In genomic region chr7:143919031-143919679, GRCm38 (mm10) we compare ENCODE assay signal across 31 mouse cellular contexts. TPM values are rescaled to one million over a fixed set of nuclear protein-coding genes. Genes with fewer than 3 reads are reported as not detected.
DNase-seq lines count a peak whose midpoint lies in the region; ATAC-seq and TF ChIP-seq lines count a peak whose summit lies in the region.
"Had no signal": no experiment of that assay in that cellular context is flagged by ENCODE, and none has a peak within 500 bp of the region (broad histone marks: within the 10 kb centered on the region; RNA-seq: fewer than 3 reads in every experiment).

No protein-coding gene starts in this region.

- WGBS in intestine, postnatal 0 days, result 35% methylated on average over 3 of the region's 3 CpGs
- WGBS in lung, postnatal 0 days, result 49% methylated on average over 3 of the region's 3 CpGs
- 23% methylated on average over 3 of the region's 3 CpGs for WGBS in small intestine, adult 2 months

- H3K9ac ChIP-seq in ES-E14 (ENCODE audit: insufficient read depth, low read depth, low read length, poor library complexity, severe bottlenecking), result no peak overlapping the region
- no peak overlapping the region for H3K9ac ChIP-seq in intestine, postnatal 0 days (ENCODE audit: low read depth, low read length)
- no peak overlapping the region for H3K9ac ChIP-seq in lung, postnatal 0 days (replicated peaks; ENCODE audit: low read depth)
- H3K9ac ChIP-seq: forebrain, embryonic 13.5 days; hindbrain, embryonic 15.5 days; limb, embryonic 13.5 days; liver, embryonic 13.5 days had no signal

- H3K4me1 ChIP-seq in ES-E14 (ENCODE audit: control insufficient read depth in 2 of 2, insufficient read depth in 2 of 2, low read length in 2 of 2, poor library complexity in 1 of 2), result no peaks in the 10 kb centered on the region
- H3K4me1 ChIP-seq in intestine, postnatal 0 days (replicated peaks; ENCODE audit: control insufficient read depth, insufficient read depth, low read length), result 0 out of 2 replicates have a peak, but pooled peaks cover 5% of the 10 kb centered on the region
- H3K4me1 ChIP-seq in lung, postnatal 0 days (ENCODE audit: insufficient read depth, low read depth, low read length), result no peaks in the 10 kb centered on the region; the same call in 1 of the 2 replicates
- H3K4me1 ChIP-seq in small intestine, adult 2 months (ENCODE audit: control insufficient read depth, insufficient read depth, insufficient read length, low read length), result peaks cover 13% of the 10 kb centered on the region; the same call in 1 of the 2 replicates
- H3K4me1 ChIP-seq: forebrain, embryonic 13.5 days; heart, embryonic 10.5 days; hindbrain, embryonic 15.5 days; limb, embryonic 13.5 days; liver, embryonic 13.5 days had no signal

- no peak for TF ChIP-seq POLR2A in small intestine, adult 2 months (IDR thresholded peaks at IDR 0.05; ENCODE audit: low read depth, low read length)

- no peak for TF ChIP-seq CTCF in intestine, postnatal 0 days (IDR thresholded peaks at IDR 0.05; ENCODE audit: low read depth)
- TF ChIP-seq CTCF in lung, postnatal 0 days (IDR thresholded peaks at IDR 0.05), result no peak
- no peak for TF ChIP-seq CTCF in small intestine, adult 2 months (IDR thresholded peaks at IDR 0.05; ENCODE audit: extremely low read depth, insufficient read length, insufficient replicate concordance, low read depth, low read length)

- H3K36me3 ChIP-seq in ES-E14 (ENCODE audit: control insufficient read depth, insufficient read depth, low read length, poor library complexity, severe bottlenecking), result no peaks in the 10 kb centered on the region
- H3K36me3 ChIP-seq in intestine, postnatal 0 days (ENCODE audit: control insufficient read depth, insufficient read depth), result no peaks in the 10 kb centered on the region
- no peaks in the 10 kb centered on the region for H3K36me3 ChIP-seq in lung, postnatal 0 days (ENCODE audit: insufficient read depth, low read length)
- H3K36me3 ChIP-seq in small intestine, adult 2 months (ENCODE audit: control insufficient read depth, insufficient read depth, low read length), result no peaks in the 10 kb centered on the region
- H3K36me3 ChIP-seq: heart, embryonic 10.5 days; hindbrain, embryonic 15.5 days; limb, embryonic 13.5 days; liver, embryonic 13.5 days had no signal

- peak; percentile 33; the same call in 1 of the 2 replicates for TF ChIP-seq EP300 in lung, postnatal 0 days (IDR thresholded peaks at IDR 0.05)

- in situ Hi-C loops in ES-E14 (cut with MboI; ENCODE audit: low sequenced_read_pairs in 2 of 2, unreplicated experiment in 2 of 2), result no loop called here

- H3K4me3 ChIP-seq in ES-E14 (ENCODE audit: insufficient read depth in 1 of 2, low read depth in 1 of 2, low read length in 2 of 2, poor library complexity in 1 of 2, severe bottlenecking in 1 of 2), result no peak overlapping the region
- no peak overlapping the region for H3K4me3 ChIP-seq in intestine, postnatal 0 days (ENCODE audit: low read depth, low read length)
- no peak overlapping the region for H3K4me3 ChIP-seq in lung, postnatal 0 days (ENCODE audit: low read depth, low read length)
- no peak overlapping the region for H3K4me3 ChIP-seq in small intestine, adult 2 months (ENCODE audit: low read depth, low read length)
- H3K4me3 ChIP-seq: forebrain, embryonic 13.5 days; gastrocnemius, adult 2 months; heart, embryonic 10.5 days; hindbrain, embryonic 15.5 days; layer of hippocampus, adult 2 months; limb, embryonic 13.5 days; liver, embryonic 13.5 days had no signal

- no peaks in the 10 kb centered on the region for H3K27me3 ChIP-seq in intestine, postnatal 0 days (replicated peaks; ENCODE audit: control insufficient read depth, insufficient read depth, low read length)
- H3K27me3 ChIP-seq in lung, postnatal 0 days (replicated peaks; ENCODE audit: insufficient read depth, low read length), result no peaks in the 10 kb centered on the region
- no peaks in the 10 kb centered on the region for H3K27me3 ChIP-seq in small intestine, adult 2 months (ENCODE audit: control insufficient read depth, insufficient read depth, low read length)
- H3K27me3 ChIP-seq: forebrain, embryonic 13.5 days; hindbrain, embryonic 15.5 days; limb, embryonic 13.5 days; liver, embryonic 13.5 days had no signal

- peak; percentile 13 for DNase-seq in ES-E14 (ENCODE audit: low read depth, low spot score)
- peak; percentile 88 for DNase-seq in lung, postnatal 0 days (ENCODE audit: low spot score)
- no peak for DNase-seq in gastrocnemius, postnatal 14 days
- DNase-seq in heart, postnatal 36 days, result no peak
- no peak for DNase-seq in adrenal gland, postnatal 25 days
- no peak for DNase-seq in frontal cortex, postnatal 14 days (ENCODE audit: low spot score in 2 of 2)
- DNase-seq: adrenal gland, postnatal 36 days; cerebellum, adult 9-10 months; gastrocnemius, adult 2 months; kidney, adult 2 months; kidney, postnatal 25 days; liver, embryonic 13.5 days; right cerebral cortex, postnatal 25 days; thymus, adult 18-20 months; thymus, postnatal 36 days had no signal

- no peak overlapping the region for H3K27ac ChIP-seq in ES-E14 (ENCODE audit: insufficient read depth, low read depth, low read length, poor library complexity, severe bottlenecking)
- H3K27ac ChIP-seq in intestine, postnatal 0 days (ENCODE audit: low read depth, low read length), result no peak overlapping the region
- H3K27ac ChIP-seq in lung, postnatal 0 days (ENCODE audit: low read length), result 0 out of 2 replicates have a peak overlapping the region, but pooled peaks have one; percentile 43
- peak overlapping the region; percentile 92 for H3K27ac ChIP-seq in small intestine, adult 2 months (ENCODE audit: insufficient read depth, low read depth, low read length)
- H3K27ac ChIP-seq: forebrain, embryonic 13.5 days; gastrocnemius, adult 2 months; heart, embryonic 10.5 days; hindbrain, embryonic 15.5 days; layer of hippocampus, adult 2 months; limb, embryonic 13.5 days; liver, embryonic 13.5 days had no signal

- H3K4me2 ChIP-seq in intestine, postnatal 0 days (replicated peaks; ENCODE audit: low read depth), result no peak overlapping the region
- H3K4me2 ChIP-seq in lung, postnatal 0 days (replicated peaks; ENCODE audit: low read depth, low read length), result no peak overlapping the region
- H3K4me2 ChIP-seq: forebrain, embryonic 13.5 days; hindbrain, embryonic 15.5 days; limb, embryonic 13.5 days; liver, embryonic 13.5 days; midbrain, embryonic 11.5 days had no signal

- peak; percentile 82 for ATAC-seq in intestine, postnatal 0 days
- ATAC-seq in lung, postnatal 0 days, result peak; percentile 94
- ATAC-seq: forebrain, embryonic 13.5 days had no signal

- intact Hi-C loops in gastrocnemius, postnatal 14 days (cut with DNase I; ENCODE audit: low total_unique reads), result no loop called here
- intact Hi-C loops in heart, postnatal 36 days (cut with DNase I), result no loop called here

- H3K9me3 ChIP-seq in ES-E14 (ENCODE audit: control insufficient read depth, insufficient read depth, low read depth, low read length), result no peaks in the 10 kb centered on the region
- H3K9me3 ChIP-seq in intestine, postnatal 0 days (ENCODE audit: control insufficient read depth), result no peaks in the 10 kb centered on the region
- H3K9me3 ChIP-seq in lung, postnatal 0 days (ENCODE audit: low read length), result no peaks in the 10 kb centered on the region
- H3K9me3 ChIP-seq: heart, embryonic 10.5 days; hindbrain, embryonic 15.5 days; liver, embryonic 13.5 days had no signal

TF ChIP-seq in ES-E14, 5 proteins besides CTCF, POLR2A, EP300 and RAD21:
- TF ChIP-seq MAFK (IDR thresholded peaks at IDR 0.05; ENCODE audit: insufficient read depth, low read depth, low read length), result no peak
- no peak for TF ChIP-seq ZNF384 (IDR thresholded peaks at IDR 0.05; ENCODE audit: low read depth, low read length)
- no peak for TF ChIP-seq HCFC1 (IDR thresholded peaks at IDR 0.05; ENCODE audit: borderline replicate concordance, insufficient read depth, low read length)
- TF ChIP-seq ZC3H11A (IDR thresholded peaks at IDR 0.05; ENCODE audit: borderline replicate concordance, low read depth, low read length), result no peak
- TF ChIP-seq CHD2 (IDR thresholded peaks at IDR 0.05; ENCODE audit: low read depth, low read length), result no peak

RNA-seq across cellular contexts. Expression of gene Gm498, which starts 52.5 kb away (rescaled TPM):
- total RNA-seq in ES-E14 (2012; rRNA removed), result not detected in 2 replicates
- polyA plus RNA-seq in intestine, postnatal 0 days (2015; fragmentation: Nextera tagmentation; extraction: Ambion mirVana), result not detected in 2 replicates
- polyA plus RNA-seq in lung, postnatal 0 days (2015; fragmentation: Nextera tagmentation; extraction: Ambion mirVana), result not detected in 2 replicates
- polyA plus RNA-seq in small intestine, adult 2 months (2012; rRNA removed), result not detected in 2 replicates
- not detected for total RNA-seq in gastrocnemius, postnatal 14 days (2021)
- total RNA-seq in heart, postnatal 36 days (2021), result not detected
- not detected in 2 replicates for total RNA-seq in adrenal gland, postnatal 25 days (2021)
- total RNA-seq: adrenal gland, postnatal 36 days; gastrocnemius, adult 2 months; granulocyte monocyte progenitor cell, adult 5-6 weeks; hematopoietic stem cell, adult 5-6 weeks; layer of hippocampus, adult 2 months; left cerebral cortex, postnatal 25 days; midbrain, postnatal 0 days; neutrophil, adult 5-6 weeks had no signal
- polyA plus RNA-seq: embryonic facial prominence, embryonic 14.5 days; forebrain, embryonic 13.5 days; heart, embryonic 10.5 days; heart, embryonic 16.5 days; hindbrain, embryonic 15.5 days; kidney, adult 2 months; limb, embryonic 13.5 days; liver, embryonic 13.5 days; midbrain, embryonic 11.5 days; midbrain, postnatal 0 days; spleen, adult 2 months had no signal

Comparison
In these comparisons a context has a peak if more than half of its experiments do, and no peak if none do; other contexts are left out.
1. DNase-seq: peak in ES-E14 (single experiment) and lung, postnatal 0 days (single experiment); none in gastrocnemius, postnatal 14 days (single experiment), heart, postnatal 36 days (0 of 2), adrenal gland, postnatal 25 days (single experiment) and frontal cortex, postnatal 14 days (0 of 2).
2. H3K27ac ChIP-seq: peak in lung, postnatal 0 days (single experiment) and small intestine, adult 2 months (single experiment); none in ES-E14 (single experiment) and intestine, postnatal 0 days (single experiment).